Mouse (Mus musculus) midbrain, postnatal 0 days (tissue): ENCODE measurements at regions not wholly inside any gene's neighbourhood (a gene's known extent, or its start where the extent isn't known, plus 50 kb on each side); places are given as distances from the start of the nearest gene placed in this dataset.

Experiments
- ATAC-seq: fragments of 200-750 bp; cut with Nextera tagmentation; 2 replicates; pipeline ENCODE4 v1.8.0; 2017; ENCODE audit warnings: moderate number of reproducible peaks, mild to moderate bottlenecking, moderate TSS enrichment, moderate library complexity; ENCODE audit not compliant: low FRiP score
- DNase-seq: peaks from one replicate; pipeline ENCODE4 v3.0.0-alpha.2; 2015; ENCODE audit warnings: low spot score
- H3K27ac ChIP-seq: fragments of 300-500 bp; sonication (generic); 2 replicates; pipeline ENCODE4 v1.5.1; 2014; ENCODE audit warnings: low read depth, mild to moderate bottlenecking, low read length, mixed read lengths
- H3K27me3 ChIP-seq: fragments of 300-500 bp; sonication (generic); 2 replicates; pipeline ENCODE4 v1.6.1; 2014; ENCODE audit warnings: low read length, control low read depth, mixed read lengths; ENCODE audit not compliant: insufficient read depth
- H3K36me3 ChIP-seq: fragments of 300-500 bp; sonication (generic); 2 replicates; pipeline ENCODE4 v1.6.1; 2014; ENCODE audit warnings: low read length, control low read depth, mixed read lengths; ENCODE audit not compliant: insufficient read depth
- H3K4me1 ChIP-seq: fragments of 300-500 bp; sonication (generic); 2 replicates; pipeline ENCODE4 v1.6.1; 2014; ENCODE audit warnings: mild to moderate bottlenecking, control low read depth, antibody characterized with exemption, low read length, mixed read lengths; ENCODE audit not compliant: insufficient read depth
- H3K4me2 ChIP-seq: fragments of 300-500 bp; sonication (generic); 2 replicates; pipeline ENCODE4 v1.6.1; 2014; ENCODE audit warnings: low read depth, mild to moderate bottlenecking, low read length, mixed read lengths; ENCODE audit not compliant: poor library complexity, severe bottlenecking
- H3K4me3 ChIP-seq: fragments of 300-500 bp; sonication (generic); 2 replicates; pipeline ENCODE4 v1.5.1; 2014; ENCODE audit warnings: low read depth, mild to moderate bottlenecking, low read length, moderate library complexity
- H3K9ac ChIP-seq: fragments of 300-500 bp; sonication (generic); replicated peaks from 2 replicates; pipeline ENCODE4 v1.6.1; 2014; ENCODE audit warnings: mild to moderate bottlenecking, low read length, moderate library complexity, mixed read lengths; ENCODE audit not compliant: poor library complexity, severe bottlenecking
- H3K9me3 ChIP-seq: fragments of 300-500 bp; sonication (generic); 2 replicates; pipeline ENCODE4 v1.6.1; 2016; ENCODE audit warnings: low read length, control low read depth
- CTCF ChIP-seq: IDR thresholded peaks from 2 replicates; pipeline ENCODE4 v1.5.1; 2016; ENCODE audit warnings: antibody characterized with exemption, mild to moderate bottlenecking
- WGBS: fragments of 180-500 bp; shearing (Covaris S2); extraction: QIAGEN DNeasy Blood & Tissue Kit; methylation state at CpG from one replicate; pipeline ENCODE4 v1.1.7; 2014; 5-methylcytosine and 5-hydroxymethylcytosine counted together

GRCm38 (mm10) chr5:111538560-111539450, 121.6 kb downstream of the Mn1 start:
- no peak overlapping the region for H3K4me2 ChIP-seq
- TF ChIP-seq CTCF: no peak
- H3K27ac ChIP-seq: no peak overlapping the region
- WGBS: 47% methylated on average over 13 of the region's 13 CpGs
- H3K9me3 ChIP-seq: no peaks in the 10 kb centered on the region
- no peak for DNase-seq
- no peak overlapping the region for H3K9ac ChIP-seq
- no peak overlapping the region for H3K4me3 ChIP-seq
- peaks cover 6% of the 10 kb centered on the region; the same call in 1 of the 2 replicates for H3K4me1 ChIP-seq
- no peaks in the 10 kb centered on the region for H3K27me3 ChIP-seq
- no peak for ATAC-seq
- no peaks in the 10 kb centered on the region for H3K36me3 ChIP-seq

GRCm38 (mm10) chr5:111540486-111540885, 123.3 kb downstream of the Mn1 start:
- no peaks in the 10 kb centered on the region for H3K27me3 ChIP-seq
- H3K36me3 ChIP-seq: no peaks in the 10 kb centered on the region
- H3K9me3 ChIP-seq: no peaks in the 10 kb centered on the region
- no peak overlapping the region for H3K4me2 ChIP-seq
- ATAC-seq (no peak), DNase-seq (no peak)
- H3K4me1 ChIP-seq: peaks cover 6% of the 10 kb centered on the region; the same call in 1 of the 2 replicates
- no peak overlapping the region for H3K4me3 ChIP-seq
- H3K9ac ChIP-seq: no peak overlapping the region
- no peak for TF ChIP-seq CTCF
- WGBS: 29% methylated on average over 3 of the region's 3 CpGs
- H3K27ac ChIP-seq: no peak overlapping the region

- no peak overlapping the region for H3K4me2 ChIP-seq
- no peaks in the 10 kb centered on the region for H3K27me3 ChIP-seq
- ATAC-seq (no peak), DNase-seq (no peak)
- H3K27ac ChIP-seq: no peak overlapping the region
- 75% methylated on average over 3 of the region's 3 CpGs for WGBS
- no peaks in the 10 kb centered on the region for H3K4me1 ChIP-seq
- no peak for TF ChIP-seq CTCF
- H3K9me3 ChIP-seq: no peaks in the 10 kb centered on the region
- no peak overlapping the region for H3K9ac ChIP-seq
- no peak overlapping the region for H3K4me3 ChIP-seq
- no peaks in the 10 kb centered on the region for H3K36me3 ChIP-seq
Measured at GRCm38 (mm10) chr5:111542077-111542476, 124.9 kb downstream of the Mn1 start.

GRCm38 (mm10) chr5:111543721-111544495, 126.7 kb downstream of the Mn1 start:
- Histone ChIP-seq H3K4me3 (no peak overlapping the region), H3K27ac (no peak overlapping the region), H3K27me3 (no peaks in the 10 kb centered on the region), H3K4me2 (no peak overlapping the region), H3K4me1 (no peaks in the 10 kb centered on the region), H3K9ac (no peak overlapping the region), H3K36me3 (no peaks in the 10 kb centered on the region), H3K9me3 (no peaks in the 10 kb centered on the region)
- 90% methylated on average over 9 of the region's 9 CpGs for WGBS
- DNase-seq (no peak), ATAC-seq (no peak)
- TF ChIP-seq CTCF: no peak

- Histone ChIP-seq H3K36me3 (no peaks in the 10 kb centered on the region), H3K4me1 (no peaks in the 10 kb centered on the region), H3K27me3 (no peaks in the 10 kb centered on the region), H3K27ac (no peak overlapping the region), H3K4me3 (no peak overlapping the region), H3K9ac (no peak overlapping the region), H3K4me2 (no peak overlapping the region), H3K9me3 (no peaks in the 10 kb centered on the region)
- WGBS: 74% methylated on average over 16 of the region's 16 CpGs
- ATAC-seq: no peak
- no peak for DNase-seq
- TF ChIP-seq CTCF: peak; percentile 38
Measured at GRCm38 (mm10) chr5:111553471-111554382, 136.6 kb downstream of the Mn1 start.
